Mouse (Mus musculus) right cerebral cortex, postnatal 4 days (tissue): ENCODE results near the gene Vmn2r112.
"Not testable (repeated sequence)": the region's sequence is repeated elsewhere in the genome, so short reads cannot be mapped to it uniquely, and the experiment has no call there.

Experiments used
- DNase-seq: peaks from one replicate; pipeline ENCODE4 v3.0.0-alpha.2; 2022

The Vmn2r112 gene

DNA sequence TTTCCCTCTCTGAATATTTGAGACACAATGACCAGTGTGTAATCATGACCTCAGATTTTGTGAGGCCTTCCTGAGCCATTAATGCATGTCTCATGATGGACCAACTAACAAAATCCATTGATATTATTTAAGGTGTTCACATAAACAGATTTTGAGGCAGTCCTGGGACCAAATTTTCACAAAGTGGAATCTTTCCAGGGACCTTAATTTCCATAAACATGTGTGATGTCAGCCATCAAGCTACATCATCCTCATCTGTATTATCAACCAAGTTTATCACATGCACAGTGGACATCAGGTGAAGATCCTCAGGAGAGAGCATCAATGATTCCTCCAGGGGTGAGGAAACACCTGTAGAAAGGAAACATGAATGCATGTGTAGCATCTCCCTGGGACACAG lies at the start of gene Vmn2r112:
Gene Vmn2r112 (plus strand): TSS at position 301 of the 400 bp plus-strand sequence.
- not testable (repeated sequence) for DNase-seq

DNA sequence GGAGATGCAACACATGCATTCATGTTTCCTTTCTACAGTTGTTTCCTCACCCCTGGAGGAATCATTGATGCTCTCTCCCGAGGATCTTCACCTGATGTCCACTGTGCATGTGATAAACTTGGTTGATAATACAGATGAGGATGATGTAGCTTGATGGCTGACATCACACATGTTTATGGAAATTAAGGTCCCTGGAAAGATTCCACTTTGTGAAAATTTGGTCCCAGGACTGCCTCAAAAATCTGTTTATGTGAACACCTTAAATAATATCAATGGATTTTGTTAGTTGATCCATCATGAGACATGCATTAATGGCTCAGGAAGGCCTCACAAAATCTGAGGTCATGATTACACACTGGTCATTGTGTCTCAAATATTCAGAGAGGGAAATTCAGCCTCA lies 27.4 kb upstream of the Vmn2r112 start, which contains the start of gene Vmn2r111:
Gene Vmn2r111 (minus strand): TSS at position 101 of the 400 bp plus-strand sequence.
- DNase-seq: not testable (repeated sequence)

DNA sequence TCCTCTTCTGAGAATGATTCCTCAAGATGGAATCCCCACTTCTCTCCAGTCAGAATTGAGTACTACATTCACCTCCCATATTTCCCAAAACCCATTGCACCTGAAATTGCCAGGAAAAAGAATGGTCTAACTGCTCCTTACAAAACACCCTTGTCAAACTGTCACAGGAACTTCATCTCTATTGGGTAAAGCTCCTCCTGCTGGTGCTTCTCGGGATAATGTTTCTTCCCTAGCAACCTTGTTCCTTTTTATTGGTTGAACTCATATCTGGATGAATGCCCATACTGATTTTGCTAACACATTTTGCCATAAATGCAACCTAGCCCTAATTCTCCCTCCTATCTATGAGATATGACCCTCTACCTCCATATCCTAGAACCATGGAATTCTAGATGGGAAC lies 29.9 kb downstream of the Vmn2r112 start:
- DNase-seq: no peak
